Mouse (Mus musculus) ovary, adult 2 months (tissue): Measurements from ENCODE around the gene Hectd3. TPM values are rescaled to one million over a fixed set of nuclear protein-coding genes. Genes with fewer than 3 reads are reported as not detected.

Experiments used
- polyA plus RNA-seq: library from polyadenylated mRNA; depleted of rRNA; stranded (reverse); fragments of >200 nt; gene quantifications from 2 replicates; pipeline ENCODE4 v1.2.3, GENCODE M21; 2012; rRNA removed

The Hectd3 gene
- 59.8 and 70.1 TPM in 2 replicates for polyA plus RNA-seq

GRCm38 (mm10) chr4:116995131-116995797 is at the start of gene Hectd3:
Gene Hectd3 (plus strand): TSS chr4:116995317.

GRCm38 (mm10) chr4:116993672-116994621 is 1.2 kb upstream of the Hectd3 start, which contains the start of gene Urod:
Gene Urod (minus strand): TSS chr4:116994413.

DNA sequence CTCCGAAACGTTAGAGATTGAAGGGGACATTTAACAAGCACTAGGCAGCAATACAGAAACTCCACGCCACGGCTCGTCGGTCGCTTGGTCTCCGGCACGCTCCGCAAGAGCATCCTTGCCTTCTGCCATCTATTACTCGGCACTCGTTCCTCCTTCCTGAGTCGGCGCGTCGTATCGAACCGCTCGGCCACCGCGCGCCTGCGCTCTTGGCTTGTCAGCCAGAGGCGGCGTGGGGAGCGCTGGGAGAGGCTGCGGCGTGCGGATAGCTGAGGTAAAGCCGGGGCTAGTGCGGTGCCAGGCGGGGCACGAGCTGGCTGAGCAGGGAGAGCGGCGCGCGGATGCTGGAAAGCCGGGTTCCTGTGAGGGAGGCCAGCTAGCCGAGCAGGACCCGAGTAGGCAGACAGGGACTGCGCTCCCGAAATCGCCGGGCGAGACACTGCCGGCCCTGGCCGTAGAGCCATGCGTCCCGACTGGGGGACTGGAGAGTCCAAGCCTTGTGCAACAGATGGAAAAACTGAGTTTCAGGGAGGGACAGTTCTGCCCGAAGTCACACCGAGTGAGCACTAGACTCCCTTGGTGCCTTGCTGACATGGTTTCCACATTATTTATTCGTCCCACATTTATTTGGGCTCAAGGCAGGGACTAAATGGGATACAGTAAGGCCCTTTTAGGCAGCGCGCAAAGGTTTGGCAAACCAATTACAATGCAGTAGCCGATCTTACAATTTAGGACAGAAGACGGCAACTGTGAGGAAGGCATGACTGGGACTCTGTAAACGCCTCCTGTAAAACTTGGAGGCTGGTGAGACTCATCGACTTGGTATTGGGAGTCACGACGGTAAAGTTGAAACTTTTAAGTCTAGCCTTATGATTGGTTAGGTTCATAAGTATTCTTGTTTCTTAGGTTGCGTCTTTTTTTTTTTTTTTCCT is 24.4 kb downstream of the Hectd3 start, which contains the start of gene Eif2b3:
Gene Eif2b3 (plus strand): TSS at position 197 of the 929 bp plus-strand sequence.

Other genes with a start within 250 kb of the Hectd3 start
- 35.7 and 36.6 TPM in 2 replicates for gene Toe1, start 187.7 kb upstream of the Hectd3 start, polyA plus RNA-seq
- 9.3 and 12.4 TPM in 2 replicates for gene Mutyh, start 187.6 kb upstream of the Hectd3 start, polyA plus RNA-seq
- gene Hpdl, start 173.6 kb upstream of the Hectd3 start, polyA plus RNA-seq: 2.5 and 3.4 TPM in 2 replicates
- gene Zswim5, start 117.9 kb upstream of the Hectd3 start, polyA plus RNA-seq: 2.9 and 4.0 TPM in 2 replicates
- 62.9 and 91.3 TPM in 2 replicates for gene Urod, start 904 bp upstream of the Hectd3 start, polyA plus RNA-seq
- 5.8 and 7.4 TPM in 2 replicates for gene Eif2b3, start 24.1 kb downstream of the Hectd3 start, polyA plus RNA-seq
- gene Ptch2, start 100.8 kb downstream of the Hectd3 start, polyA plus RNA-seq: 28.6 and 28.9 TPM in 2 replicates
- 19.4 and 24.1 TPM in 2 replicates for gene Btbd19, start 130.4 kb downstream of the Hectd3 start, polyA plus RNA-seq
- gene Tctex1d4, start 131.5 kb downstream of the Hectd3 start, polyA plus RNA-seq: 68.6 and 81.5 TPM in 2 replicates
- gene Plk3, start 138.6 kb downstream of the Hectd3 start, polyA plus RNA-seq: 11.5 and 12.2 TPM in 2 replicates
- gene Rps8, start 160.9 kb downstream of the Hectd3 start, polyA plus RNA-seq: 658 and 734 TPM in 2 replicates
- gene Kif2c, start 187.3 kb downstream of the Hectd3 start, polyA plus RNA-seq: 5.3 and 6.5 TPM in 2 replicates